Mouse (Mus musculus): ENCODE data around the gene Gpr156.

DNA sequence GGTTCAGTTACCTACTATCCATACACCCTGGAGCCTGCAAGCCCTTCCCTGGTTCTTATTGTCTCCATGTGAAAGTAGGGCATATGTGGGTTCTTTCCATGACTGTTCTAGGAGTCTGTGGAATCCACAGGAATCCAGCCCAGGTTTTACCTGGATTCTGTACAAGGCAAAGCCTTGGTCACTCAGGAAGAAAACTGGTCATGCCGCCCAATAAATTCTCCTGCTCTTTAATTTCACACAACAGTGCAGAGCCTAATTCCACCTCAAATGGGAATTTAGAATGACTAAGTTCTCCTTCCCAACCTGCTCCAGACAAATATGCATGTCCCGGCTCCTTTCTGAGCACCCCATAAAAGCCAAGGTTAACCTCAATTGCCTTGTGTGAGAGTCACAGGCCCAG, 16.9 kb upstream of the Gpr156 start:
- TF ChIP-seq CTCF (IDR thresholded peaks at IDR 0.05) (no peak), EP300 (IDR thresholded peaks at IDR 0.05) (no peak)

All from lung, postnatal 0 days (tissue).